Mouse (Mus musculus) brain, embryonic 14.5 days (tissue): ENCODE results near the gene Ahnak. TPM values are rescaled to one million over a fixed set of nuclear protein-coding genes. Genes with fewer than 3 reads are reported as not detected.

ENCODE experiments used
- DNase-seq: peaks from one replicate; pipeline ENCODE4 v3.0.0-alpha.2; 2011; ENCODE audit warnings: low read depth
- CTCF ChIP-seq: fragments of 200-500 bp; IDR thresholded peaks from 2 replicates; pipeline ENCODE4 v1.5.1; 2012; ENCODE audit warnings: inconsistent platforms, mild to moderate bottlenecking, moderate library complexity, borderline replicate concordance; ENCODE audit not compliant: insufficient read depth, insufficient read length; ENCODE audit errors: extremely low read depth
- POLR2A ChIP-seq: fragments of 200-500 bp; IDR thresholded peaks from 2 replicates; pipeline ENCODE4 v1.6.1; 2012; ENCODE audit warnings: mild to moderate bottlenecking, inconsistent platforms, borderline replicate concordance; ENCODE audit not compliant: poor library complexity, insufficient read depth, insufficient read length, severe bottlenecking; ENCODE audit errors: extremely low read depth
- polyA plus RNA-seq: library from polyadenylated mRNA; depleted of rRNA; stranded (reverse); fragments of >200 nt; gene quantifications from 2 replicates; pipeline ENCODE4 v1.2.3, GENCODE M21; 2012

The Ahnak gene
- polyA plus RNA-seq, 1 experiment = 6.0 TPM

DNA sequence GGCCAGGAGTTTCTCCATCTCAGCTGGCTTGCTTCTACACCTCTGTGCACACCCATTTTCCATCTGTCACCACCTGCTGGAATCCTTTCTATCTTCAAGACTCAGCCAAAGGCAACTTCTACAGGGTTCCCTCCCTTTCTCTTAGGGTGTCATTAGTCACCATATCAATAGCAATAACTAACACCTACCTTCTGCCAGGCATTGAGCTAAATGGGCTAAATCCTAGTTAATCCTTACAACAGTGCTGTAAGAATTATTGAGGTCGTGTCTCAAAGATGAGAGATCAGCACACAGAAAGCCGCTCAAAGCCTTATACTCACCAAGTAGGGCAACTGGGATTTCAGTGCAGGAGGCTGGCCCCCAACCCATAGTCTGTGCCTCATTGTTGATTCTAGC lies 112.0 kb downstream of the Ahnak start:
- no peak for DNase-seq
- TF ChIP-seq POLR2A (no peak), CTCF (no peak)

- no peak for DNase-seq
- no peak for TF ChIP-seq POLR2A
- no peak for TF ChIP-seq CTCF
Observed at GRCm38 (mm10) chr19:9103986-9104385, 114.9 kb downstream of the Ahnak start.

- TF ChIP-seq CTCF (no peak), POLR2A (no peak)
- DNase-seq = no peak
Observed at GRCm38 (mm10) chr19:9105101-9105685, 116.1 kb downstream of the Ahnak start.

- TF ChIP-seq CTCF = no peak
- no peak for TF ChIP-seq POLR2A
- DNase-seq = no peak
Observed at GRCm38 (mm10) chr19:9106096-9106495, 117.0 kb downstream of the Ahnak start.

DNA sequence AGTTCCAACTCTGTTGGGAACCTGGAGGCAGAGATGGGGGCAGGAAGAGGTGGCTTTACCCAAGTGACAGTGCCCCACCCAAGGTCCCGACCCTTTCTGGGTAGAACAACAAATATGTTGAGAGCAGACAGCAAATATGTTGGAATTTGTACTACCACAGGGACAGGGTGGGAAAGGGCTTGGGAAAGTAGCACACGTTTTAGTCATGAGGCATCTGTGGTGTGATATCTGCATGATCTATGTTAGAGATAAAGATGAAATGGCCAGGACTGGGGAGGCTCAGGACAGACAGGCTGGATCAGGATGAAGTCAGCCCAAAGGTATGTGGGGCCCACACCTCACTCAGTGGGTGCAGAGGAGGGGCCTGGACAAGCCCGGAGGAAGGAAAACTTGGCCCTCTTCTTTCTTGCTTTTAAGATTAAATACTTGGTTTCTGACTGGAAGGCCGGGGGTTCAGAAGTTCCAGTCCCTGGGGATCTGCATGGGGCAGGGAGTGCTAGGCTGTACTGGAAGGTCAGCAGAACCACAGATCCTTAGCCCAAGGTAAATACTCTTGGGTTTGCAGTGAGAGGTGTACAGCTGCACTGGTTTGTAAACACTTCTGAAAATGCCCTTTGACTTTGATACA lies 117.8 kb downstream of the Ahnak start:
- no peak for TF ChIP-seq POLR2A
- TF ChIP-seq CTCF = no peak
- no peak for DNase-seq

DNA sequence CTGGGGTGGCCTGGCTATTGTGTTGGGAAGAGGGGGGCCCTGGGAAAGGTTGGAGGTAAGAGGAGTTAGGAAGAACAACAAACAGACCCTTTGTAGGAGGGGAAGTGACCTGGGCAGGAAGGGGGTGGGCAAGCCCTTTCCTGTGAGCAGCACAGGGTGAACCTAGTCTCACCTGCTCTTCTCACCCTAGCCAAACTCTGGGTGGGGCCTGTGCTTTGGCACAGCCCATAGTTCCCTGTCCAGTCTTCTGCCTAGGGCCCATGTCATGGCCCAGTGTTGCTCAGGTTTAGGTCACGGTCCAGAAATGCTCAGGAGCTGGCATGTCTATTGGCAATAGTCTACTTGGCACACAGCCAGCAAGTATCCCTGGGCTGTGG lies 118.3 kb downstream of the Ahnak start:
- no peak for DNase-seq
- TF ChIP-seq POLR2A = no peak
- no peak for TF ChIP-seq CTCF

GRCm38 (mm10) chr19:9108536-9108935 lies 119.5 kb downstream of the Ahnak start:
- no peak for TF ChIP-seq POLR2A
- TF ChIP-seq CTCF = no peak
- DNase-seq = no peak

- peak; percentile 86 for DNase-seq
- TF ChIP-seq POLR2A = no peak
- peak; percentile 75; the same call in 1 of the 2 replicates for TF ChIP-seq CTCF
Observed at GRCm38 (mm10) chr19:9110182-9110869, 121.2 kb downstream of the Ahnak start.

- no peak for DNase-seq
Observed at GRCm38 (mm10) chr19:9112043-9112442, 123.0 kb downstream of the Ahnak start.

DNA sequence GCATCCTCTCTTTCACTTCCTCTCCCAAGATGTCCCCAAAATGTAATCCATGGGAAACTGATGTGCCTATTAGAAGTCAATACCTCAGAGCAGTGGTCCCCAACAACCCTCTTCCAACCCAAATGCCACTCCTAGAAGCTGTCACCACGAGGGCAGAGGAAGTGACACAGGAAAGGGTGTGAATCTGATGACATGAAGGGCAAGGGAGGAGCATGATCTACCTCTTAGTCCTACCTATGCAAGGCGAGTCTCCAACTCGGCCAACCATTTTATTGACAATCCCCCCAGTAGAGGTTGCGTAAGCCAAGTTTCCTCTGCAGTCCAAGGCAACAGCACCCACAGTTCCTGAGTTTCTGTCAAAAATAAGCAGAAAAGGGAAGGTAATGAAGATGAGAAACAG lies 127.2 kb downstream of the Ahnak start:
- no peak for DNase-seq
- TF ChIP-seq CTCF (no peak), POLR2A (no peak)

More at GRCm38 (mm10) chr19:9112043-9112442, 123.0 kb downstream of the Ahnak start:
- TF ChIP-seq CTCF (no peak), POLR2A (no peak)

- DNase-seq = peak; percentile 89
- TF ChIP-seq CTCF = no peak
- TF ChIP-seq POLR2A = no peak
Observed at GRCm38 (mm10) chr19:9117275-9117674, 128.2 kb downstream of the Ahnak start.
